Mouse (Mus musculus) forebrain, embryonic 15.5 days (tissue): Measurements from ENCODE around the gene Abhd17c. TPM values are rescaled to one million over a fixed set of nuclear protein-coding genes. Genes with fewer than 3 reads are reported as not detected.
"Not testable (repeated sequence)": the region's sequence is repeated elsewhere in the genome, so short reads cannot be mapped to it uniquely, and the experiment has no call there.

ENCODE experiments used
- ATAC-seq: fragments of 200-750 bp; cut with Nextera tagmentation; replicated peaks from 2 replicates; pipeline ENCODE4 v1.8.0; 2017; ENCODE audit warnings: mild to moderate bottlenecking, moderate TSS enrichment, moderate library complexity
- H3K27ac ChIP-seq: fragments of 300-500 bp; sonication (generic); replicated peaks from 2 replicates; pipeline ENCODE4 v1.5.1; 2015; ENCODE audit warnings: mild to moderate bottlenecking, inconsistent platforms
- H3K27me3 ChIP-seq: fragments of 300-500 bp; sonication (generic); 2 replicates; pipeline ENCODE4 v1.6.1; 2015; ENCODE audit warnings: inconsistent platforms
- H3K36me3 ChIP-seq: fragments of 300-500 bp; sonication (generic); 2 replicates; pipeline ENCODE4 v1.6.1; 2015; ENCODE audit warnings: mild to moderate bottlenecking, inconsistent platforms
- H3K4me1 ChIP-seq: fragments of 300-500 bp; sonication (generic); 2 replicates; pipeline ENCODE4 v1.6.1; 2015; ENCODE audit warnings: inconsistent platforms
- H3K4me2 ChIP-seq: fragments of 300-500 bp; sonication (generic); replicated peaks from 2 replicates; pipeline ENCODE4 v1.6.1; 2015; ENCODE audit warnings: mild to moderate bottlenecking, inconsistent platforms
- H3K4me3 ChIP-seq: fragments of 300-500 bp; sonication (generic); 2 replicates; pipeline ENCODE4 v1.5.1; 2015; ENCODE audit warnings: mild to moderate bottlenecking, inconsistent platforms
- H3K9ac ChIP-seq: fragments of 300-500 bp; sonication (generic); replicated peaks from 2 replicates; pipeline ENCODE4 v1.6.1; 2015; ENCODE audit warnings: mild to moderate bottlenecking, inconsistent platforms
- H3K9me3 ChIP-seq: fragments of 300-500 bp; sonication (generic); 2 replicates; pipeline ENCODE4 v1.6.1; 2016; ENCODE audit warnings: inconsistent platforms
- WGBS: fragments of 180-500 bp; shearing (Covaris S2); methylation state at CpG from one replicate; pipeline ENCODE4 v1.1.7; 2015; ENCODE audit warnings: mixed read lengths; 5-methylcytosine and 5-hydroxymethylcytosine counted together
- polyA plus RNA-seq: library from polyadenylated mRNA; unstranded; fragments of >200 nt; fragmentation: Nextera tagmentation; extraction: Ambion mirVana; gene quantifications from 2 replicates; pipeline ENCODE4 v1.2.1, GENCODE M21; 2015

Gene Abhd17c
- polyA plus RNA-seq, 1 experiment from 2014 or later, result 74.2 TPM

DNA sequence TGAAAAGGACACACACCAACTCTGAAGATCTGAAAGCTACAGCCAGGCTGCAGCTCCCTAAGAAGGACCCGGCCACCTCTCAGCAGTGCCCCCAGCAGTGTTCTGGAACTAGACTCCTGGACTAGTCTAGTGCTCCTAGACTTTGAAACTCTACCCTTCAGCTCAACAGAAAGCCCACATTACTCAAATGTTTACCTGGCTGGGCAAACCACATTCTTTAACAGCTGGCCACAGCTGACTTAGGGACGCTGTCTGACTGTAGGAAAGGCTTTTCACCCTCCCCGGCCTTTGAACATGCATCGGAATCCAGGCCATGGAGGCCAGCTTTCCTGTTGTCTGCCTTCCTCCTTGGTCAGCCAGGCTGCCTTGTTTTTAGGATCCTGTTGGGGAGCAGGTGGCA, 20.0 kb downstream of the Abhd17c start:
- H3K9ac ChIP-seq, result no peak overlapping the region
- no peak for ATAC-seq
- no peak overlapping the region for H3K4me2 ChIP-seq
- no peaks in the 10 kb centered on the region for H3K27me3 ChIP-seq
- H3K9me3 ChIP-seq, result no peaks in the 10 kb centered on the region
- H3K27ac ChIP-seq, result no peak overlapping the region
- no peak overlapping the region for H3K4me3 ChIP-seq
- WGBS, result 94% methylated on average over 4 of the region's 4 CpGs
- peaks cover 22% of the 10 kb centered on the region for H3K4me1 ChIP-seq
- H3K36me3 ChIP-seq, result no peaks in the 10 kb centered on the region

DNA sequence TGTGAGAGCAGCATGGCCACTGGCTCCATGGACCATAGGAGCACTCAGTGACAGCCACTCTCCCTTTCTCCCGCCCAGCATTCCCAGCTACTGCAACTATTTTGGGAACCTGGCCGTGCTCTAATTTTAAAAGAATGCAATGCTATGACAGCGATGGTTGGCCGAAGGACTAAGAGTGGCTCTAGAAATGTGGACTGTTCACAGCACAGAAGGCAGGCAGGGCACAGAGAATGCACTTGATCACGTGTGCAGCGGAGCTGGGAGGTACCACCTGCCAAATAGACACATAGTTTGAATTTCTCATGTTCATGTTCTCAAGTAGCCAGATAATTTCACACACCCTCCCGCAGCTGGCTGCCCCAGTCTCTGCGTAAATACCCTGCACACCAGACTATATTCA, 23.0 kb downstream of the Abhd17c start:
- H3K4me2 ChIP-seq, result no peak overlapping the region
- H3K9me3 ChIP-seq, result no peaks in the 10 kb centered on the region
- no peaks in the 10 kb centered on the region for H3K27me3 ChIP-seq
- no peak overlapping the region for H3K27ac ChIP-seq
- peaks cover 19% of the 10 kb centered on the region for H3K4me1 ChIP-seq
- no peak overlapping the region for H3K9ac ChIP-seq
- no peak; the same call in 1 of the 2 replicates for ATAC-seq
- 66% methylated on average over 8 of the region's 8 CpGs for WGBS
- H3K36me3 ChIP-seq, result no peaks in the 10 kb centered on the region
- H3K4me3 ChIP-seq, result no peak overlapping the region

DNA sequence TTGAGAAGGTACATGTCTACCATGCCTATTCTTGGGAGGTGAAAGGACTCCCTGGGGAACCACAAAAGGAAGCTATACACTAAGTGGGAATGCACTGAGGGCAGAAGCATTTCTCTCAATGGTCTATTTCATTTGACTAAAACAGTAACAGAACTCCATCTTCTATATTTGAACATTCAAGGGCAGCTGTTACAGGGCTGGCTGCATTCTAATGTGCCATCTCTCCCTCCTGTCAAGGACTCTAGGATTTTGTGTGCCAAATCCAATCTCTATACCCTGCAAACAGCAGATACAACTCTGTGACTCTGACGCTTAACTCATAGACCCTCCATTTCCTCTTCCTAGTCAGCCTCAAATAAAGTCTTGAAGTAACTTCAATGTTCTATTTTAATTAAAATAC, 26.0 kb downstream of the Abhd17c start:
- Histone ChIP-seq H3K36me3 (no peaks in the 10 kb centered on the region), H3K4me1 (peaks cover 29% of the 10 kb centered on the region), H3K4me2 (no peak overlapping the region), H3K27ac (no peak overlapping the region), H3K9ac (no peak overlapping the region), H3K4me3 (no peak overlapping the region), H3K9me3 (no peaks in the 10 kb centered on the region), H3K27me3 (no peaks in the 10 kb centered on the region)
- ATAC-seq, result no peak
- 84% methylated on average over 1 of the region's 1 CpGs for WGBS

DNA sequence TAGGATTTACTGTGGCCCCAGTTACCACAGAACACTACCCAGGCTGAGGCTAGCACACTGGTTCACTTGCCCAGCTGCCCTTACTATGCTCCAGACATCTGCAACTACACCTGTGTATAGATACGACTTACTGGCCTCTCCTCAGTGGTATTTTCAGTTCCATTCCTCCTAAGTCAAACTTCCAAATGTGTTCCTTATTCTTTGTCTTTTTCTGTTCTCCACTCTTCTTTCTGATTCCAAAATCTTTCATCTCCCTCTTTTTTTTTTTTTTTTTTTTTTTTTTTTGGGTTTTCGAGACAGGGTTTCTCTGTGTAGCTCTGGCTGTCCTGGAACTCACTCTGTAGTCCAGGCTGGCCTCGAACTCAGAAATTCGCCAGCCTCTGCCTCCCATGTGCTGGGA, 28.0 kb downstream of the Abhd17c start:
- WGBS, result 87% methylated on average over 4 of the region's 4 CpGs
- not testable (repeated sequence) for ATAC-seq, H3K27ac ChIP-seq

DNA sequence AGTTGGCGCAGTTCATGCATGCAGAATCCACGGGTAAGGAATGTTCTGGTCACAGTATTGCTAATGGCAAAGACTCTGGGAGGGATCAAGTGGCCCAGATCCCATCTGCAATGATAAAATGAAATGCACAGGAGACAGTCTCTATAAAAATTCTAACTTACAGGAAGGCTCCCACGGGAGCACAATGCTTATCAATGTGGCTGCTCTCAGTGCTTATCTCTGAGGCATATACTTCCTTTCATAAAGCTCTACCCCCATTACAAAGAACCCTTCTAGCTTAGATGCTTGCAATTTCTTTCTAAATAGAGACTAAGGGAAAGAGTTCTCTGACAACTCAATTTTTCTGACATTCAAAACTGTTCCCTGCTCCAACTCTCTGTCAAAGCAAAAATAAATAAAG, 29.9 kb downstream of the Abhd17c start:
- H3K9ac ChIP-seq, result no peak overlapping the region
- H3K4me1 ChIP-seq, result peaks cover 21% of the 10 kb centered on the region
- H3K9me3 ChIP-seq, result no peaks in the 10 kb centered on the region
- H3K4me3 ChIP-seq, result no peak overlapping the region
- no peaks in the 10 kb centered on the region for H3K36me3 ChIP-seq
- ATAC-seq, result no peak
- H3K27ac ChIP-seq, result no peak overlapping the region
- H3K27me3 ChIP-seq, result no peaks in the 10 kb centered on the region
- H3K4me2 ChIP-seq, result no peak overlapping the region
- WGBS, result 75% methylated on average over 3 of the region's 3 CpGs

More for the DNA sequence above, 28.0 kb downstream of the Abhd17c start:
- not testable (repeated sequence) for H3K36me3 ChIP-seq, H3K9ac ChIP-seq, H3K4me2 ChIP-seq, H3K9me3 ChIP-seq, H3K27me3 ChIP-seq, H3K4me3 ChIP-seq
- H3K4me1 ChIP-seq, result peaks cover 27% of the 10 kb centered on the region

DNA sequence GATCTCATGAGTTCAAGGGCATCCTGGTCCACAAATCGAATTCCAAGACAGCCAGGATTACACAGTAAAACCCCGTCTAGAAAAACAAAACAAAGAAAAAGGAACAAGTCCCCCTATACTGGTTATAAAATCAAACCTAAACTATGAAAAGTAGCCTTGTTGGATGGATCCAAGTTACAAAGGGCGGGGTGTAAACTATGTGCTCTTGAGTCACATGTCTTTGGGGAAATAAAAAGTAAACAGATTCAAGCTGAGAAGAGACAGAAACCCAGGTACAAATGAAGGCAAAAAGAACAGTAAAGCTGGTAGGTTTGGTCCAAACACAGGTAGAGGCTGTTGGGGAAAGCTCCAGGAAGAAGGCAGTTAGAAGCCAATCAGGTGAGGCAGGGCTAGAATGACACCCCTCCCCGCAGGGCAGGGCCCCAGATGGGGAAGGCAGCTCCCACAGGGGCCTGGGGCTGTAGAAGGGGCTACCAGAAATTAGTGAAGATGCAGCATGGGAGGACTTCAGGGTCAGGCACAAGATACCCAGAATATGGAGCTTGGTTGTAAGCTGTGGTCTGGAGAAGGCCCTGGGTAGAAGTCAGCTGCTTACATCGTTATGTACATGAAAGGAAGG, 31.4 kb downstream of the Abhd17c start:
- H3K27ac ChIP-seq, result no peak overlapping the region
- WGBS, result 67% methylated on average over 5 of the region's 5 CpGs

DNA sequence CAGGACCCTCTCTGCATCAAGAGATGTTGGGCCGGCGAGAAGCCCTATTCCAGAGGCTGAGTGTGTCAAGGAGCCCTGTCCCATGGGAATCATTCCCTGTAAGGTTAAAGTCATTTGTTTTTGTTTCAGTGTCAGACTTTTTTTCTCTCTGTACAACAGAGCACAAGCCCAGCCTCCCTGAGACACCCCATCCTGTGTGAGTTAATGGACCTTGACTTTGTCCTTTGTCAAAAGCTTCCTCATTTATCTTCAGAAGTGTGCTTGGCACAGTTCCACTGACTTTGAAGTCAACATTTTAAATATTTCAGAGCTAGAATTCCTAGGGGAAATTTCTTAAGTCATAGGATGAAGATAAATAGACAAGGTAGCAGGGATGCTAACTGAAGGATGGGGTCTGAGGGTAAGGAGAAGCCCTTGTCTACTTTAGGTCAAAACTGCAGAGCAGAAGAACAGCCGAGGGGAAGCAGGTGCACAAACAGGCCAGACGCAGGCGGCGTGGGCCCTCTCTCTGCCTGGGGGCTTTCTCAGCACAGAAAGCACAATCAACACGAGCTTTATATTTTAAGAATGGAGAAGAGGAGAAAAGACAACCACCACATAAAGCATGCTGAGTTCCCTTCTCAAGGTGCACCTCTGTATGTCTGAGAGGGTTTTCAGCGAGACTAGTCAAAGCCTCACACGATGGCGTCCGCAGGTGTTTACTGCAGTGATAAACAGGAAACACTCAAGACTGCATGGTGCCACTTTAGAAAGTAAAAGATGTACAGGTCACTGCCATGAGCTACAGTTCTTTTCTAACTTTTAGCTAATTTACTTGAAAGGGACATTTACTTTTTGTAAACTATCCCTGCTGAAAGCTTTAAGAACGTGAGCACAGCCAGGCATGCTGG, 32.2 kb downstream of the Abhd17c start:
- no peaks in the 10 kb centered on the region for H3K36me3 ChIP-seq
- H3K4me2 ChIP-seq, result no peak overlapping the region
- WGBS, result 66% methylated on average over 12 of the region's 12 CpGs
- H3K4me1 ChIP-seq, result peaks cover 21% of the 10 kb centered on the region
- no peak overlapping the region for H3K9ac ChIP-seq
- ATAC-seq, result no peak
- H3K27ac ChIP-seq, result no peak overlapping the region
- no peaks in the 10 kb centered on the region for H3K9me3 ChIP-seq
- no peaks in the 10 kb centered on the region for H3K27me3 ChIP-seq
- no peak overlapping the region for H3K4me3 ChIP-seq

More for the DNA sequence above, 31.4 kb downstream of the Abhd17c start:
- Histone ChIP-seq H3K4me3 (no peak overlapping the region), H3K4me2 (no peak overlapping the region), H3K4me1 (peaks cover 21% of the 10 kb centered on the region), H3K27me3 (no peaks in the 10 kb centered on the region), H3K9ac (no peak overlapping the region), H3K9me3 (no peaks in the 10 kb centered on the region), H3K36me3 (no peaks in the 10 kb centered on the region)
- no peak for ATAC-seq

DNA sequence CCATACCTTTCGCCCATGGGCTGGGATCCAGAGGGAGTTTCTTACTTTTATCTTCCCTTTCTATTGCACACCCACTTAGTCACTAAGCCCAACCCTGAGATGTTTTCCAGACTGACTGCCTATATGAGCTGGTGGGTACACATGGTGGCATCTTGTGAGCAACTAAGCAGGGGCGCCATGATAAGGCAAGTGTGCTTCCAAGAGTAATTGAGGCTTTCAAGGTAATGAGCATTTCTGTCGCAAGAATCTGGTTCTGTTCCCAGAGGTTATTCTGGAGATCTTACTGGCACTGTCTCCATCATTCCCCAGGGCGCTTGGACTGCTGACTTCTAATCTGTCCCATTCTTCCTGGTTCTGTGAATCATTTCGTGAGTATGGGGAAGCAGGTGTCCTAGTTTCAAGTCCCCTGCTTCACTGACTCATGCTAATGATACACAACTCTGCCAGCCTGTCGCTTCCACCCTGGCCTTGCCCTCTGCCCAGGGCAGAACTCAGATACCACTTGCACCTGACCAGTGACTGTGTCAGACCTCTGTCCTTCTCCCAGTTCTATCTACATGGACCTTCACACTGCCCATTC, 34.1 kb downstream of the Abhd17c start:
- no peak overlapping the region for H3K4me3 ChIP-seq
- H3K4me1 ChIP-seq, result peaks cover 38% of the 10 kb centered on the region
- H3K9ac ChIP-seq, result no peak overlapping the region
- ATAC-seq, result no peak
- no peak overlapping the region for H3K4me2 ChIP-seq
- no peak overlapping the region for H3K27ac ChIP-seq
- no peaks in the 10 kb centered on the region for H3K9me3 ChIP-seq
- WGBS, result 85% methylated on average over 6 of the region's 6 CpGs
- H3K27me3 ChIP-seq, result no peaks in the 10 kb centered on the region
- 0 out of 2 replicates have a peak, but pooled peaks cover 4% of the 10 kb centered on the region for H3K36me3 ChIP-seq

DNA sequence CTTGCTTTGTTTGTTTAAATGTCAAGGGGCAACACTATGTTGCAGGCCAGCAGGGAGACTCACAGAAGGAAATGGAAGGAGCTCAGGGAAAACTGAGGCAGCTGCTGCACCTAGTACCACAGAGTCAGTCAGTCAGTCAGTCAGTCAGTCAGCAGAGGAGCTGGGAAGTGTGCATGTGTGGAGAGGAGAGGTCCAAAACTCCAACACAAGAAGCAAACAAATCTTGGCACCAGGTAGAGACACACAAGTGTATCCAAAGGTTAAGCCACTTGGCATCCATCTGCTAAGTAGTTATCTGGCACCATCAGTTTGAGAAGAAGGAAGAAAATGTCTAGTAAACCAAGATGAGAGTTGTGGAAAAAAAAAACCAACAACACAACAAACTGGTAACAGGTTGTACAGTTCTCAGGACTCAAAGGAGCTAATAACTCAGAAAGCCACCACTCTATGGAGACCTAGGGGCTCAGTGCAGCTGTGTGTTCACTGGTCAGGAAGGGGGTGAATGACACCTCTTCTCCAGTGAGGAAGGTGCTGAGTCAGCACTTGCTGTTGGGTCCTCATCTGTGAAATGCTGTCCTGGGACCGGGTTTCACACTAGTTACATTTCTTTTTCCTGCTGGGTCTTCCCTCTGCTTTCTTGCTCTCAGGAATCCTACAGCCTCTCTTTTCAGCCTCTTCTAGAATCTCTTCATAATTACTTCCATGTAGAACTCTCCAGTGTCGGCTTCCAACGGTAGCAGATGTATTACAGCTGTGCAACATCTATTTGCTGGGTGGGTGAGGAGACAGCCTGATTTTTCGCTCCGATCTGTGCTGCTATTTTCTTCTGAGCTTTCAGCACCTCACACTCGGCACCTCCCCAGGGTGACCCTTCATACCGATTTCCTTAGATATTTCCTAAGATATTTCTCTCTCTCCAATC, 34.8 kb downstream of the Abhd17c start:
- H3K9me3 ChIP-seq, result no peaks in the 10 kb centered on the region
- H3K4me1 ChIP-seq, result peaks cover 39% of the 10 kb centered on the region
- no peak overlapping the region for H3K4me3 ChIP-seq
- H3K27me3 ChIP-seq, result no peaks in the 10 kb centered on the region
- no peak overlapping the region for H3K9ac ChIP-seq
- 0 out of 2 replicates have a peak, but pooled peaks cover 4% of the 10 kb centered on the region for H3K36me3 ChIP-seq
- ATAC-seq, result no peak
- H3K27ac ChIP-seq, result no peak overlapping the region
- 87% methylated on average over 7 of the region's 7 CpGs for WGBS
- H3K4me2 ChIP-seq, result no peak overlapping the region

DNA sequence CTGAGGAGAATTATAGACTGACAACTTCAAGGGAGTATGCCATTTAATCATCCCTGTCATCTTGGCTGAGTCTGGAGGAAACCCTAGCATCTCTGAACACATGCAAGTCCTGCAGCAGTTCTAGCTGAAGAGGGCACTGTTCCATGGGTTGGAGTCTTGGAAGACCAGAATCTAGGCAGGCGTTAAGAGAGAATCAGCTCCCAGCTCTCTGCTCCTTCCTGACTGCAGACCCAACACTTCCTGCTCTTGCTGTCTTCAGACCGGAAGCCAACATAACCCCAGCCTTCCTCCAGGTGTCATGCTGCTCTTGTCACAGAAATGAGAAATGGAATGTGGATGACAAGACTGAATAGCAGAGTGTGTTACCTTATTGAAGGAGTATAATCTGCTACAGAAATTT, 36.3 kb downstream of the Abhd17c start:
- H3K9ac ChIP-seq, result no peak overlapping the region
- no peaks in the 10 kb centered on the region for H3K27me3 ChIP-seq
- H3K4me3 ChIP-seq, result no peak overlapping the region
- WGBS, result 79% methylated on average over 2 of the region's 2 CpGs
- H3K4me1 ChIP-seq, result peaks cover 37% of the 10 kb centered on the region
- peaks cover 7% of the 10 kb centered on the region; the same call in 1 of the 2 replicates for H3K36me3 ChIP-seq
- H3K9me3 ChIP-seq, result no peaks in the 10 kb centered on the region
- ATAC-seq, result no peak
- H3K27ac ChIP-seq, result no peak overlapping the region
- no peak overlapping the region for H3K4me2 ChIP-seq

DNA sequence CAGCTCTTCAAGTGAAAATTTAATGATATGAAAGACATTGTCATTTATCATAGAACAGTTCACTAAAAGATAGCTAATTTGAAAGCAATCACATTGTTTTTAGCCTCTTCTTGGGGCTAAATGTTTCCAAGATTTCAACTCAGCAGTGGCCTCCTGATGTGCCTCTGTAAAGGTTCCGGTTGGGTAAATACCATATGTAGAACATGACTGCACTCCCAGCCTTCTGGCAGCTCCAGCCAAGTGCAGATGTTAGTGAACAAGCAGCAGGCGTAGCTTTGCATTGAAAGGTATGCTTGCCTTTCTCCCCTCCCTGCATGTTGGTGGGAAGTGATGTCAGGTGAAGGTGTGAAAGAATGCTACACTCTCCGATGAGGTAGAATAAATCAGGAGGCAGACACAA, 36.9 kb downstream of the Abhd17c start:
- no peaks in the 10 kb centered on the region for H3K9me3 ChIP-seq
- no peaks in the 10 kb centered on the region for H3K27me3 ChIP-seq
- H3K4me3 ChIP-seq, result no peak overlapping the region
- no peak for ATAC-seq
- H3K4me1 ChIP-seq, result peaks cover 35% of the 10 kb centered on the region
- peaks cover 13% of the 10 kb centered on the region; the same call in 1 of the 2 replicates for H3K36me3 ChIP-seq
- H3K27ac ChIP-seq, result no peak overlapping the region
- no peak overlapping the region for H3K4me2 ChIP-seq
- H3K9ac ChIP-seq, result no peak overlapping the region
- WGBS, result 78% methylated on average over 3 of the region's 3 CpGs
